Mouse (Mus musculus) small intestine, adult 2 months (tissue): ENCODE results near the gene Herpud1.
A peak's percentile ranks its signal among the peaks of the same experiment; 100 is the strongest.
"Not testable (repeated sequence)": the region's sequence is repeated elsewhere in the genome, so short reads cannot be mapped to it uniquely, and the experiment has no call there.

Experiments used
- CTCF ChIP-seq: fragments of 200-500 bp; IDR thresholded peaks from 2 replicates; pipeline ENCODE4 v1.5.1; 2012; ENCODE audit warnings: low read depth, mild to moderate bottlenecking, control low read depth, inconsistent platforms, low read length, moderate library complexity, mixed read lengths; ENCODE audit not compliant: insufficient replicate concordance, insufficient read length; ENCODE audit errors: extremely low read depth
- POLR2A ChIP-seq: fragments of 200-500 bp; IDR thresholded peaks from 2 replicates; pipeline ENCODE4 v1.6.1; 2012; ENCODE audit warnings: low read depth, mild to moderate bottlenecking, control low read depth, inconsistent platforms, low read length, moderate library complexity

- peak; percentile 29; the same call in 1 of the 2 replicates for TF ChIP-seq CTCF
- not testable (repeated sequence) for TF ChIP-seq POLR2A
These were observed 13.7 kb downstream of the Herpud1 start for GRCm38 (mm10) chr8:94399957-94400356.
